Mouse (Mus musculus): ENCODE data around the gene Farp1.

DNA sequence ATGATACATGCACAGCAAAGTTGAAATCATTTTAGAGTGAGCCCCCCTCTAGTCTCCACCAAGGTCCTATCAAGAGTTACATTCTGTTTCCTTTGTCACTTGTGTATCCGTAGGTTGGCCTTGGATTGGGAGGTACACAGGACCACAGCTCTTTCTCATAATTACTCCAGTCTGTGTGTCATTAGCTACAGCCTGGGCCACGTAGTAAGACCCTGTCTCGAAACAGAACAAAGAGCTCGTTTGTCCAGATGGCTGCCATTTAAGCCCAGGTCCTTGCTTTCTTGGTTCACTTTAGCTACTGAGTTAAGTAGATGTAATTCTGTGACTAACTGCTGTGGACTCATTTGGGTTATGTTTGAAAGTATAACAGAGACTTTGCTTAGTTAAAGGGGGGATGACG lies 12.6 kb upstream of the Farp1 start:
- TF ChIP-seq POLR2A (IDR thresholded peaks at IDR 0.05; ENCODE audit: low read depth, low read length) (no peak), CTCF (IDR thresholded peaks at IDR 0.05; ENCODE audit: extremely low read depth, insufficient read length, insufficient replicate concordance, low read depth, low read length) (no peak)
